9 mouse cellular contexts compared by ENCODE assay signal in genomic region chr1:164321408-164321807, GRCm38 (mm10). TPM values are rescaled to one million over a fixed set of nuclear protein-coding genes. Genes with fewer than 3 reads are reported as not detected.
DNase-seq lines count a peak whose midpoint lies in the region; ATAC-seq and TF ChIP-seq lines count a peak whose summit lies in the region.
"Had no signal": no experiment of that assay in that cellular context is flagged by ENCODE, and none has a peak within 500 bp of the region (broad histone marks: within the 10 kb centered on the region; RNA-seq: fewer than 3 reads in every experiment).

No protein-coding gene starts in this region.

- no peaks in the 10 kb centered on the region for H3K27me3 ChIP-seq in forebrain, embryonic 15.5 days
- H3K27me3 ChIP-seq in forebrain, embryonic 11.5 days (ENCODE audit: control insufficient read depth, insufficient read depth, low read length) = no peaks in the 10 kb centered on the region
- H3K27me3 ChIP-seq in liver, adult 2 months (ENCODE audit: control insufficient read depth, insufficient read depth, low read length) = no peaks in the 10 kb centered on the region
- H3K27me3 ChIP-seq in liver, postnatal 0 days (ENCODE audit: insufficient read depth, low read length) = no peaks in the 10 kb centered on the region
- H3K27me3 ChIP-seq in kidney, adult 2 months (replicated peaks; ENCODE audit: control insufficient read depth, insufficient read depth, low read length) = no peaks in the 10 kb centered on the region
- H3K27me3 ChIP-seq in midbrain, embryonic 16.5 days (ENCODE audit: control insufficient read depth, insufficient read depth, low read depth, low read length) = no peaks in the 10 kb centered on the region
- H3K27me3 ChIP-seq: embryonic facial prominence, embryonic 12.5 days had no signal

- TF ChIP-seq CTCF in liver, adult 2 months (IDR thresholded peaks at IDR 0.05; ENCODE audit: low read depth, low read length) = no peak
- TF ChIP-seq CTCF in liver, postnatal 0 days (IDR thresholded peaks at IDR 0.05; ENCODE audit: low read depth) = no peak
- TF ChIP-seq CTCF in kidney, adult 2 months (conservative IDR thresholded peaks at IDR 0.05; ENCODE audit: insufficient read depth, insufficient read length, low read depth, low read length) = no peak

- H3K9me3 ChIP-seq in forebrain, embryonic 15.5 days = no peaks in the 10 kb centered on the region
- H3K9me3 ChIP-seq in forebrain, embryonic 11.5 days (ENCODE audit: control insufficient read depth, low read length) = no peaks in the 10 kb centered on the region
- H3K9me3 ChIP-seq in liver, postnatal 0 days (ENCODE audit: low read length) = no peaks in the 10 kb centered on the region
- H3K9me3 ChIP-seq in midbrain, embryonic 16.5 days (replicated peaks; ENCODE audit: control insufficient read depth, low read length, poor library complexity, severe bottlenecking) = no peaks in the 10 kb centered on the region
- H3K9me3 ChIP-seq: embryonic facial prominence, embryonic 12.5 days had no signal

- no peak overlapping the region for H3K4me3 ChIP-seq in forebrain, embryonic 15.5 days
- H3K4me3 ChIP-seq in forebrain, embryonic 11.5 days (ENCODE audit: low read depth, low read length) = no peak overlapping the region
- no peak overlapping the region for H3K4me3 ChIP-seq in liver, adult 2 months (ENCODE audit: insufficient read depth, low read depth, low read length)
- no peak overlapping the region for H3K4me3 ChIP-seq in liver, postnatal 0 days (ENCODE audit: low read depth, low read length)
- no peak overlapping the region for H3K4me3 ChIP-seq in kidney, adult 2 months (ENCODE audit: insufficient read depth, low read depth, low read length)
- H3K4me3 ChIP-seq in midbrain, embryonic 16.5 days (ENCODE audit: low read depth, low read length) = no peak overlapping the region
- H3K4me3 ChIP-seq: embryonic facial prominence, embryonic 12.5 days had no signal

- no peak for DNase-seq in forebrain, embryonic 11.5 days (ENCODE audit: low spot score)
- DNase-seq in liver, adult 2 months (ENCODE audit: extremely low read depth, low read depth, low spot score) = peak; percentile 71
- no peak for DNase-seq in liver, postnatal 0 days
- DNase-seq in kidney, adult 2 months = peak; percentile 95
- no peak for DNase-seq in frontal cortex, adult 2 months (ENCODE audit: extremely low spot score in 1 of 2, low spot score in 1 of 2)

- no peak overlapping the region for H3K4me2 ChIP-seq in forebrain, embryonic 15.5 days (replicated peaks)
- no peak overlapping the region for H3K4me2 ChIP-seq in forebrain, embryonic 11.5 days (ENCODE audit: low read depth, low read length, severe bottlenecking)
- H3K4me2 ChIP-seq in liver, postnatal 0 days (ENCODE audit: low read depth, low read length) = no peak overlapping the region
- no peak overlapping the region for H3K4me2 ChIP-seq in midbrain, embryonic 16.5 days (ENCODE audit: low read length)
- H3K4me2 ChIP-seq: embryonic facial prominence, embryonic 12.5 days had no signal

- no peak overlapping the region for H3K9ac ChIP-seq in forebrain, embryonic 15.5 days (replicated peaks)
- no peak overlapping the region for H3K9ac ChIP-seq in forebrain, embryonic 11.5 days (ENCODE audit: low read length)
- H3K9ac ChIP-seq in liver, adult 2 months (ENCODE audit: low read depth, low read length) = no peak overlapping the region
- H3K9ac ChIP-seq in liver, postnatal 0 days (replicated peaks) = no peak overlapping the region
- H3K9ac ChIP-seq in midbrain, embryonic 16.5 days (ENCODE audit: low read depth, low read length) = no peak overlapping the region
- H3K9ac ChIP-seq: embryonic facial prominence, embryonic 12.5 days had no signal

- no peaks in the 10 kb centered on the region for H3K79me2 ChIP-seq in liver, adult 2 months (ENCODE audit: control insufficient read depth, insufficient read depth, low read length)

- H3K36me3 ChIP-seq in forebrain, embryonic 15.5 days = no peaks in the 10 kb centered on the region
- H3K36me3 ChIP-seq in forebrain, embryonic 11.5 days (ENCODE audit: control insufficient read depth, insufficient read depth, low read length) = no peaks in the 10 kb centered on the region
- no peaks in the 10 kb centered on the region for H3K36me3 ChIP-seq in liver, adult 2 months (ENCODE audit: control insufficient read depth, insufficient read depth, low read length)
- H3K36me3 ChIP-seq in liver, postnatal 0 days (replicated peaks; ENCODE audit: insufficient read depth, low read length) = no peaks in the 10 kb centered on the region
- no peaks in the 10 kb centered on the region for H3K36me3 ChIP-seq in kidney, adult 2 months (ENCODE audit: control insufficient read depth, insufficient read depth, low read length)
- H3K36me3 ChIP-seq in midbrain, embryonic 16.5 days (ENCODE audit: control insufficient read depth, insufficient read depth, low read length) = no peaks in the 10 kb centered on the region

- TF ChIP-seq EP300 in liver, postnatal 0 days (IDR thresholded peaks at IDR 0.05; ENCODE audit: low read depth) = no peak

- TF ChIP-seq POLR2A in liver, adult 2 months (IDR thresholded peaks at IDR 0.05; ENCODE audit: extremely low read depth, insufficient read depth, low read length) = no peak
- TF ChIP-seq POLR2A in kidney, adult 2 months (IDR thresholded peaks at IDR 0.05; ENCODE audit: low read depth, low read length) = no peak

- peak overlapping the region; percentile 46 for H3K27ac ChIP-seq in forebrain, embryonic 15.5 days (replicated peaks)
- no peak overlapping the region for H3K27ac ChIP-seq in forebrain, embryonic 11.5 days (ENCODE audit: low read depth, low read length)
- 0 out of 2 replicates have a peak overlapping the region, but pooled peaks have one; percentile 7 for H3K27ac ChIP-seq in liver, adult 2 months (replicated peaks; ENCODE audit: insufficient read depth, low read depth, low read length)
- no peak overlapping the region for H3K27ac ChIP-seq in liver, postnatal 0 days (ENCODE audit: low read depth)
- peak overlapping the region; percentile 62 for H3K27ac ChIP-seq in kidney, adult 2 months (ENCODE audit: insufficient read depth, low read depth, low read length)
- peak overlapping the region; percentile 17 for H3K27ac ChIP-seq in midbrain, embryonic 16.5 days (ENCODE audit: low read length)
- H3K27ac ChIP-seq: embryonic facial prominence, embryonic 12.5 days had no signal

- WGBS in forebrain, embryonic 15.5 days = 73% methylated on average over 10 of the region's 10 CpGs
- WGBS in forebrain, embryonic 11.5 days = 83% methylated on average over 10 of the region's 10 CpGs
- 23% methylated on average over 10 of the region's 10 CpGs for WGBS in liver, adult 2 months
- WGBS in liver, postnatal 0 days (ENCODE audit: insufficient replicate concordance) = 68% methylated on average over 10 of the region's 10 CpGs
- WGBS in kidney, adult 2 months = 39% methylated on average over 10 of the region's 10 CpGs
- whole genome bisulfite sequencing in midbrain, embryonic 16.5 days = 60% methylated on average over 10 of the region's 10 CpGs

- no peaks in the 10 kb centered on the region; the same call in 1 of the 2 replicates for H3K4me1 ChIP-seq in forebrain, embryonic 15.5 days
- no peaks in the 10 kb centered on the region for H3K4me1 ChIP-seq in forebrain, embryonic 11.5 days (replicated peaks; ENCODE audit: control insufficient read depth, insufficient read depth, low read length)
- peaks cover 13% of the 10 kb centered on the region; the same call in 1 of the 2 replicates for H3K4me1 ChIP-seq in liver, adult 2 months (ENCODE audit: control insufficient read depth, insufficient read depth, low read length)
- H3K4me1 ChIP-seq in liver, postnatal 0 days (ENCODE audit: insufficient read depth) = peaks cover 5% of the 10 kb centered on the region; the same call in 1 of the 2 replicates
- H3K4me1 ChIP-seq in kidney, adult 2 months (ENCODE audit: control insufficient read depth, insufficient read depth, low read length) = peaks cover 19% of the 10 kb centered on the region; the same call in 1 of the 2 replicates
- H3K4me1 ChIP-seq in midbrain, embryonic 16.5 days (ENCODE audit: control insufficient read depth, insufficient read depth, low read length) = peaks cover 2% of the 10 kb centered on the region; the same call in 1 of the 2 replicates
- H3K4me1 ChIP-seq: embryonic facial prominence, embryonic 12.5 days had no signal

- no peak for ATAC-seq in forebrain, embryonic 15.5 days (replicated peaks)
- no peak for ATAC-seq in forebrain, embryonic 11.5 days (replicated peaks; ENCODE audit: low FRiP score)
- ATAC-seq in liver, postnatal 0 days = no peak
- ATAC-seq in midbrain, embryonic 16.5 days = no peak
- no peak for ATAC-seq in erythroblast, adult 5-6 weeks (replicated peaks; ENCODE audit: low FRiP score, poor library complexity, severe bottlenecking)

RNA-seq across cellular contexts. Expression of gene Blzf1, which starts 14.1 kb away (rescaled TPM):
- polyA plus RNA-seq in forebrain, embryonic 15.5 days (2015; fragmentation: Nextera tagmentation; extraction: Ambion mirVana) = 29.1 and 32.0 TPM in 2 replicates
- polyA plus RNA-seq in forebrain, embryonic 11.5 days (2014; fragmentation: Nextera tagmentation; extraction: Ambion mirVana) = 24.4 and 26.9 TPM in 2 replicates
- 6.8 and 7.6 TPM in 2 replicates for total RNA-seq in liver, adult 2 months (2014; rRNA removed)
- 1.9 and 2.0 TPM in 2 replicates for polyA plus RNA-seq in liver, adult 2 months (2012; rRNA removed)
- 9.6 and 9.7 TPM in 2 replicates for polyA plus RNA-seq in liver, postnatal 0 days (2015; fragmentation: Nextera tagmentation; extraction: Ambion mirVana)
- polyA plus RNA-seq in kidney, adult 2 months (2012; rRNA removed) = 5.4 and 6.0 TPM in 2 replicates
- 30.7 and 32.3 TPM in 2 replicates for polyA plus RNA-seq in midbrain, embryonic 16.5 days (2015; fragmentation: Nextera tagmentation; extraction: Ambion mirVana)
- polyA plus RNA-seq in frontal cortex, adult 2 months (2012; rRNA removed) = 20.8 and 22.8 TPM in 2 replicates
- 6.1 and 11.5 TPM in 2 replicates for total RNA-seq in erythroblast, adult 5-6 weeks (2015; ENCODE audit: low replicate concordance)
- total RNA-seq in erythroblast, adult 5-6 weeks (2017; ENCODE audit: low replicate concordance) = 3.2 and 11.4 TPM in 2 replicates

RNA-seq across cellular contexts. Expression of gene Nme7, which starts 17.5 kb away (rescaled TPM):
- 41.6 and 42.4 TPM in 2 replicates for polyA plus RNA-seq in forebrain, embryonic 15.5 days (2015; fragmentation: Nextera tagmentation; extraction: Ambion mirVana)
- 34.7 and 40.5 TPM in 2 replicates for polyA plus RNA-seq in forebrain, embryonic 11.5 days (2014; fragmentation: Nextera tagmentation; extraction: Ambion mirVana)
- total RNA-seq in liver, adult 2 months (2014; rRNA removed) = 12.8 and 17.1 TPM in 2 replicates
- 2.4 and 3.4 TPM in 2 replicates for polyA plus RNA-seq in liver, adult 2 months (2012; rRNA removed)
- 7.2 and 7.6 TPM in 2 replicates for polyA plus RNA-seq in liver, postnatal 0 days (2015; fragmentation: Nextera tagmentation; extraction: Ambion mirVana)
- 12.8 and 14.8 TPM in 2 replicates for polyA plus RNA-seq in kidney, adult 2 months (2012; rRNA removed)
- 31.2 and 34.2 TPM in 2 replicates for polyA plus RNA-seq in midbrain, embryonic 16.5 days (2015; fragmentation: Nextera tagmentation; extraction: Ambion mirVana)
- polyA plus RNA-seq in frontal cortex, adult 2 months (2012; rRNA removed) = 22.2 and 24.7 TPM in 2 replicates
- 13.0 and 22.5 TPM in 2 replicates for total RNA-seq in erythroblast, adult 5-6 weeks (2015; ENCODE audit: low replicate concordance)
- total RNA-seq in erythroblast, adult 5-6 weeks (2017; ENCODE audit: low replicate concordance) = 12.0 and 14.9 TPM in 2 replicates

RNA-seq across cellular contexts. Expression of gene Ccdc181, which starts 46.0 kb away (rescaled TPM):
- 21.7 and 22.3 TPM in 2 replicates for polyA plus RNA-seq in forebrain, embryonic 15.5 days (2015; fragmentation: Nextera tagmentation; extraction: Ambion mirVana)
- 18.4 and 18.5 TPM in 2 replicates for polyA plus RNA-seq in forebrain, embryonic 11.5 days (2014; fragmentation: Nextera tagmentation; extraction: Ambion mirVana)
- 2.5 and 3.9 TPM in 2 replicates for total RNA-seq in liver, adult 2 months (2014; rRNA removed)
- polyA plus RNA-seq in liver, adult 2 months (2012; rRNA removed) = 0.91 and 1.1 TPM in 2 replicates
- 2.6 and 2.7 TPM in 2 replicates for polyA plus RNA-seq in liver, postnatal 0 days (2015; fragmentation: Nextera tagmentation; extraction: Ambion mirVana)
- 6.7 and 8.8 TPM in 2 replicates for polyA plus RNA-seq in kidney, adult 2 months (2012; rRNA removed)
- 29.1 and 30.5 TPM in 2 replicates for polyA plus RNA-seq in midbrain, embryonic 16.5 days (2015; fragmentation: Nextera tagmentation; extraction: Ambion mirVana)
- 22.1 and 22.8 TPM in 2 replicates for polyA plus RNA-seq in frontal cortex, adult 2 months (2012; rRNA removed)
- 3.3 and 4.8 TPM in 2 replicates for total RNA-seq in erythroblast, adult 5-6 weeks (2015; ENCODE audit: low replicate concordance)
- total RNA-seq in erythroblast, adult 5-6 weeks (2017; ENCODE audit: low replicate concordance) = 2.1 and 2.5 TPM in 2 replicates

Comparison
In these comparisons a context has a peak if more than half of its experiments do, and no peak if none do; other contexts are left out.
1. H3K27ac ChIP-seq: peak in forebrain, embryonic 15.5 days (single experiment), liver, adult 2 months (single experiment), kidney, adult 2 months (single experiment) and midbrain, embryonic 16.5 days (single experiment); none in forebrain, embryonic 11.5 days (single experiment) and liver, postnatal 0 days (single experiment).
2. DNase-seq: peak in liver, adult 2 months (single experiment) and kidney, adult 2 months (single experiment); none in forebrain, embryonic 11.5 days (single experiment), liver, postnatal 0 days (single experiment) and frontal cortex, adult 2 months (0 of 2).